Mouse (Mus musculus) CH12.LX (cell line): ENCODE measurements around the gene Fkbp10. TPM values are rescaled to one million over a fixed set of nuclear protein-coding genes. Genes with fewer than 3 reads are reported as not detected.

Experiments
- DNase-seq: peaks from one replicate; pipeline ENCODE4 v3.0.0-alpha.2; 2013; ENCODE audit errors: extremely low read depth
- H3K27ac ChIP-seq: 2 replicates; pipeline ENCODE4 v1.5.1; 2012; ENCODE audit warnings: low read depth, mild to moderate bottlenecking, control low read depth, moderate library complexity; ENCODE audit not compliant: insufficient read depth
- H3K27me3 ChIP-seq: replicated peaks from 2 replicates; pipeline ENCODE3; 2012; ENCODE audit warnings: inconsistent platforms
- H3K36me3 ChIP-seq, 2 experiments: replicated peaks in 1 of 2; 2 replicates each; pipeline versions ENCODE3 to v1.6.1; 2012; ENCODE audit warnings: inconsistent platforms in 1 of 2, low read length in 1 of 2, mild to moderate bottlenecking in 1 of 2, mixed read lengths in 1 of 2, moderate library complexity in 1 of 2; ENCODE audit not compliant: control insufficient read depth in 1 of 2, insufficient read depth in 1 of 2
- H3K4me1 ChIP-seq, 2 experiments: 2 replicates each; pipeline ENCODE4 v1.6.1; 2012; ENCODE audit warnings: inconsistent platforms in 1 of 2, moderate library complexity in 1 of 2; ENCODE audit not compliant: insufficient read depth in 2 of 2, control insufficient read depth in 1 of 2
- H3K4me2 ChIP-seq: 2 replicates; pipeline ENCODE4 v1.6.1; 2012; ENCODE audit warnings: low read depth, mild to moderate bottlenecking, control low read depth; ENCODE audit not compliant: poor library complexity, insufficient read depth, severe bottlenecking
- H3K4me3 ChIP-seq, 3 experiments: fragments of 150-350 bp in 1 of 3; sonication (generic) in 1 of 3; replicated peaks in 1 of 3; 2 replicates each; pipeline versions ENCODE3 to v1.5.1; 2011 to 2012; ENCODE audit warnings: low read depth in 2 of 3, low read length in 2 of 3, mild to moderate bottlenecking in 2 of 3, moderate library complexity in 2 of 3, control low read depth in 1 of 3, improper control_type of control experiment in 1 of 3, inconsistent platforms in 1 of 3, mixed read lengths in 1 of 3; ENCODE audit not compliant: poor library complexity in 1 of 3
- H3K79me2 ChIP-seq: replicated peaks from 2 replicates; pipeline ENCODE4 v1.6.1; 2012; ENCODE audit warnings: mild to moderate bottlenecking, moderate library complexity; ENCODE audit not compliant: control insufficient read depth, poor library complexity, insufficient read depth, severe bottlenecking; ENCODE audit errors: extremely low read depth
- H3K9ac ChIP-seq: 2 replicates; pipeline ENCODE4 v1.6.1; 2012; ENCODE audit warnings: low read depth, mild to moderate bottlenecking, control low read depth, moderate library complexity; ENCODE audit not compliant: insufficient read depth
- H3K9me3 ChIP-seq: replicated peaks from 2 replicates; pipeline ENCODE3; 2012; ENCODE audit warnings: low read length, inconsistent platforms, mixed read lengths
- CHD2 ChIP-seq: IDR thresholded peaks from 2 replicates; pipeline ENCODE4 v1.6.1; 2011; ENCODE audit warnings: low read length, improper control_type of control experiment
- CTCF ChIP-seq, 2 experiments: IDR thresholded peaks in 1 of 2; conservative IDR thresholded peaks in 1 of 2; 2 replicates each; pipeline ENCODE4 v1.5.1; 2011 to 2012; ENCODE audit warnings: low read depth in 2 of 2, low read length in 2 of 2, improper control_type of control experiment in 1 of 2, inconsistent platforms in 1 of 2, mild to moderate bottlenecking in 1 of 2, moderate library complexity in 1 of 2
- EP300 ChIP-seq: IDR thresholded peaks from 2 replicates; pipeline ENCODE4 v1.6.1; 2011; ENCODE audit warnings: low read length, improper control_type of control experiment
- IRF4 ChIP-seq: IDR thresholded peaks from 2 replicates; pipeline ENCODE4 v1.6.1; 2014; ENCODE audit warnings: low read depth, mild to moderate bottlenecking, inconsistent platforms, low read length, improper control_type of control experiment
- JUND ChIP-seq: conservative IDR thresholded peaks from 2 replicates; pipeline ENCODE4 v1.6.1; 2011; ENCODE audit warnings: low read depth, low read length, improper control_type of control experiment
- MAZ ChIP-seq: IDR thresholded peaks from 2 replicates; pipeline ENCODE4 v1.6.1; 2012; ENCODE audit warnings: low read depth, mild to moderate bottlenecking, inconsistent platforms, low read length, improper control_type of control experiment, moderate library complexity
- MXI1 ChIP-seq: IDR thresholded peaks from 2 replicates; pipeline ENCODE4 v1.6.1; 2011; ENCODE audit warnings: mild to moderate bottlenecking, low read depth, low read length, improper control_type of control experiment
- NELFE ChIP-seq: IDR thresholded peaks from 2 replicates; pipeline ENCODE4 v1.6.1; 2011; ENCODE audit warnings: low read depth, low read length, improper control_type of control experiment
- NRF1 ChIP-seq: IDR thresholded peaks from 2 replicates; pipeline ENCODE4 v1.6.1; 2014; ENCODE audit warnings: low read depth, mild to moderate bottlenecking, inconsistent platforms, low read length, improper control_type of control experiment, moderate library complexity
- PAX5 ChIP-seq: IDR thresholded peaks from 2 replicates; pipeline ENCODE4 v1.6.1; 2012; ENCODE audit warnings: low read length, inconsistent platforms, mixed read lengths
- POLR2A ChIP-seq: IDR thresholded peaks from 2 replicates; pipeline ENCODE4 v1.6.1; 2011; ENCODE audit warnings: low read depth, mild to moderate bottlenecking, improper control_type of control experiment, low read length
- RAD21 ChIP-seq: IDR thresholded peaks from 2 replicates; pipeline ENCODE4 v1.6.1; 2011; ENCODE audit warnings: low read depth, mild to moderate bottlenecking, low read length, improper control_type of control experiment, moderate library complexity
- RCOR1 ChIP-seq: conservative IDR thresholded peaks from 2 replicates; pipeline ENCODE4 v1.6.1; 2012; ENCODE audit warnings: low read depth, mild to moderate bottlenecking, inconsistent platforms, low read length, improper control_type of control experiment
- SIN3A ChIP-seq: IDR thresholded peaks from 2 replicates; pipeline ENCODE4 v1.6.1; 2012; ENCODE audit warnings: low read length, improper control_type of control experiment, inconsistent platforms
- SMC3 ChIP-seq: IDR thresholded peaks from 2 replicates; pipeline ENCODE4 v1.6.1; 2011; ENCODE audit warnings: low read depth, low read length, improper control_type of control experiment
- TBP ChIP-seq: conservative IDR thresholded peaks from 2 replicates; pipeline ENCODE4 v1.6.1; 2011; ENCODE audit warnings: low read depth, low read length, improper control_type of control experiment
- TCF12 ChIP-seq: IDR thresholded peaks from 2 replicates; pipeline ENCODE4 v1.6.1; 2014; ENCODE audit warnings: low read depth, mild to moderate bottlenecking, inconsistent platforms, low read length, improper control_type of control experiment
- UBTF ChIP-seq: IDR thresholded peaks from 2 replicates; pipeline ENCODE4 v1.6.1; 2012; ENCODE audit warnings: low read depth, mild to moderate bottlenecking, inconsistent platforms, low read length, improper control_type of control experiment, moderate library complexity
- USF1 ChIP-seq: IDR thresholded peaks from 2 replicates; pipeline ENCODE4 v1.6.1; 2014; ENCODE audit warnings: low read depth, mild to moderate bottlenecking, inconsistent platforms, low read length, improper control_type of control experiment
- USF2 ChIP-seq: conservative IDR thresholded peaks from 2 replicates; pipeline ENCODE4 v1.6.1; 2011; ENCODE audit warnings: low read depth, low read length, improper control_type of control experiment
- ZMIZ1 ChIP-seq: IDR thresholded peaks from 2 replicates; pipeline ENCODE4 v1.6.1; 2012; ENCODE audit warnings: low read depth, mild to moderate bottlenecking, inconsistent platforms, low read length, improper control_type of control experiment
- dilution Hi-C: fragments of 300-500 bp; cut with MboI; formaldehyde crosslinking; loops from 2 replicates; pipeline ENCODE4 v1.14.3; 2020; ENCODE audit warnings: low sequenced_read_pairs; ENCODE audit not compliant: extremely low pct_unique_long_range_greater_than_20kb, extremely low pct_ligation_motif_present
- in situ Hi-C: fragments of 300-500 bp; cut with MboI; formaldehyde crosslinking; loops from 3 replicates; pipeline ENCODE4 v1.14.3; 2019; ENCODE audit warnings: low sequenced_read_pairs, low pct_ligation_motif_present, low pct_unique_long_range_greater_than_20kb, mixed read lengths
- polyA plus RNA-seq: library from polyadenylated mRNA; unstranded; fragments of >175 nt; gene quantifications from 2 replicates; pipeline ENCODE4 v1.2.1, GENCODE M21; 2012; ENCODE audit warnings: low read depth; ENCODE audit not compliant: insufficient read length
- total RNA-seq, 2 experiments: library from RNA; depleted of rRNA; stranded (reverse); fragments of 300-350 nt in 1 of 2; fragments of >200 nt in 1 of 2; gene quantifications; 2 replicates each; pipeline ENCODE4 v1.2.3; 2012 to 2014

Fkbp10 gene
- total and polyA plus RNA-seq, 3 experiments = 0.31 to 0.46 (median 0.34) TPM

GRCm38 (mm10) chr11:100462699-100463098, 47.2 kb downstream of the Fkbp10 start:
- Histone ChIP-seq H3K4me1 (peaks cover 0 to 9% of the 10 kb centered on the region in 2 experiments; a peak in 1 of 4 replicates), H3K36me3 (peaks cover 36 to 71% of the 10 kb centered on the region in 2 experiments), H3K79me2 (peaks cover 51% of the 10 kb centered on the region), H3K27ac (no peak overlapping the region), H3K4me2 (no peak overlapping the region), H3K4me3 (no peak overlapping the region), H3K9ac (no peak overlapping the region), H3K27me3 (no peaks in the 10 kb centered on the region), H3K9me3 (no peaks in the 10 kb centered on the region)
- dilution Hi-C loops = no loop called here
- no peak for DNase-seq
- no peak for TF ChIP-seq CHD2
- no peak for TF ChIP-seq JUND
- TF ChIP-seq UBTF = no peak
- TF ChIP-seq SMC3 = no peak
- TF ChIP-seq PAX5 = no peak
- no peak for TF ChIP-seq NELFE
- TF ChIP-seq MAZ = no peak
- no peak for TF ChIP-seq RCOR1
- no peak for TF ChIP-seq TBP
- TF ChIP-seq TCF12 = no peak
- no peak for TF ChIP-seq SIN3A
- no peak for TF ChIP-seq ZMIZ1
- TF ChIP-seq MXI1 = no peak
- TF ChIP-seq USF1 = no peak
- no peak for TF ChIP-seq CTCF (conservative IDR thresholded peaks at IDR 0.05 in 1 of 2, IDR thresholded peaks at IDR 0.05 in 1 of 2; ENCODE audit: low read depth in 2 of 2, low read length in 2 of 2)
- in situ Hi-C loops = no loop called here

DNA sequence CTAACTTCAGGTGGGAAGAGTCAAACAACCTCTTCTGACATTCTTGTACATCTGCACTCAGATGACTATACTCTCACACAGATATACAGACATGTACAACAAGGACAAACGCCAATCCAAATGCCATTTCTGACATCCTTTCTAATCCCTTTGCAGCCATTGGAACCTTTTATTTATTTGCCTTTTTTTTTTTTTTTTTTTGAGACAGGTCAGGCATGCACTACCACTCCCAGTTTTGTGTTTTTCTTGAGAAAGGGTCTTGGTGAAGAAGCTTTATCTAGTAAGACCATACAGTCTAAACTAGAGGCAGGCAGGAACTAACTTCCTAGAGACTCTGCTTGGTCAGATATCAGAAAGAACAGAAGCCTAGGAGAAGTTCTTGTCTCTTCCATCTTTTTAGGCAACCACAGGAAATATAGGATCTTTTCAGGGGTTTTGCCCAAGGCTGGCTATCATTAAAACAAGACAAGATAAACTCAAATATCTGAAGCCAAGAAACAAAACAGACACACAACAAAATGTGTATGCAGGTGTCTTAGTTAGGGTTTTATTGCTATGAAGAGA, 49.8 kb downstream of the Fkbp10 start:
- Histone ChIP-seq H3K4me3 (no peak overlapping the region), H3K79me2 (peaks cover 56% of the 10 kb centered on the region), H3K9ac (no peak overlapping the region), H3K4me1 (peaks cover 0 to 25% of the 10 kb centered on the region in 2 experiments; a peak in 2 of 4 replicates), H3K36me3 (peaks cover 24 to 75% of the 10 kb centered on the region in 2 experiments), H3K9me3 (no peaks in the 10 kb centered on the region), H3K4me2 (no peak overlapping the region), H3K27ac (no peak overlapping the region), H3K27me3 (no peaks in the 10 kb centered on the region)
- in situ Hi-C loops (no loop called here), dilution Hi-C loops (no loop called here)
- DNase-seq = no peak
- TF ChIP-seq EP300 = no peak
- no peak for TF ChIP-seq RAD21
- no peak for TF ChIP-seq MXI1
- no peak for TF ChIP-seq USF2
- no peak for TF ChIP-seq POLR2A
- TF ChIP-seq IRF4 = no peak
- no peak for TF ChIP-seq NRF1
- no peak for TF ChIP-seq SIN3A
